Mouse (Mus musculus) heart, embryonic 13.5 days (tissue): ENCODE data around the gene Ddx19a. TPM values are rescaled to one million over a fixed set of nuclear protein-coding genes. Genes with fewer than 3 reads are reported as not detected.

Experiments used
- ATAC-seq: fragments of 200-750 bp; cut with Nextera tagmentation; 2 replicates; pipeline ENCODE4 v1.8.0; 2017; ENCODE audit warnings: moderate TSS enrichment; ENCODE audit not compliant: insufficient number of reproducible peaks, low FRiP score, low TSS enrichment; ENCODE audit errors: extremely low read depth
- H3K27ac ChIP-seq: fragments of 300-500 bp; sonication (generic); replicated peaks from 2 replicates; pipeline ENCODE4 v1.5.1; 2015; ENCODE audit warnings: moderate library complexity, mild to moderate bottlenecking, inconsistent platforms
- H3K27me3 ChIP-seq: fragments of 300-500 bp; sonication (generic); replicated peaks from 2 replicates; pipeline ENCODE4 v1.6.1; 2015; ENCODE audit warnings: mild to moderate bottlenecking, inconsistent platforms
- H3K36me3 ChIP-seq: fragments of 300-500 bp; sonication (generic); 2 replicates; pipeline ENCODE4 v1.6.1; 2015; ENCODE audit warnings: mild to moderate bottlenecking, inconsistent platforms
- H3K4me1 ChIP-seq: fragments of 300-500 bp; sonication (generic); 2 replicates; pipeline ENCODE4 v1.6.1; 2015; ENCODE audit warnings: inconsistent platforms
- H3K4me2 ChIP-seq: fragments of 300-500 bp; sonication (generic); 2 replicates; pipeline ENCODE4 v1.6.1; 2015; ENCODE audit warnings: inconsistent platforms, mild to moderate bottlenecking, moderate library complexity
- H3K4me3 ChIP-seq: fragments of 300-500 bp; sonication (generic); 2 replicates; pipeline ENCODE4 v1.5.1; 2015; ENCODE audit warnings: moderate library complexity, mild to moderate bottlenecking, inconsistent platforms
- H3K9ac ChIP-seq: fragments of 300-500 bp; sonication (generic); 2 replicates; pipeline ENCODE4 v1.6.1; 2015; ENCODE audit warnings: inconsistent platforms, mild to moderate bottlenecking, moderate library complexity
- H3K9me3 ChIP-seq: fragments of 300-500 bp; sonication (generic); 2 replicates; pipeline ENCODE4 v1.6.1; 2016; ENCODE audit warnings: inconsistent platforms
- WGBS: fragments of 180-500 bp; shearing (Covaris S2); methylation state at CpG from one replicate; pipeline ENCODE4 v1.1.7; 2015; ENCODE audit warnings: mixed read lengths; 5-methylcytosine and 5-hydroxymethylcytosine counted together
- polyA plus RNA-seq: library from polyadenylated mRNA; unstranded; fragments of >200 nt; fragmentation: Nextera tagmentation; extraction: Ambion mirVana; gene quantifications from 2 replicates; pipeline ENCODE4 v1.2.1, GENCODE M21; 2015

Ddx19a gene
- polyA plus RNA-seq, 1 experiment from 2014 or later, result 12.3 TPM

DNA sequence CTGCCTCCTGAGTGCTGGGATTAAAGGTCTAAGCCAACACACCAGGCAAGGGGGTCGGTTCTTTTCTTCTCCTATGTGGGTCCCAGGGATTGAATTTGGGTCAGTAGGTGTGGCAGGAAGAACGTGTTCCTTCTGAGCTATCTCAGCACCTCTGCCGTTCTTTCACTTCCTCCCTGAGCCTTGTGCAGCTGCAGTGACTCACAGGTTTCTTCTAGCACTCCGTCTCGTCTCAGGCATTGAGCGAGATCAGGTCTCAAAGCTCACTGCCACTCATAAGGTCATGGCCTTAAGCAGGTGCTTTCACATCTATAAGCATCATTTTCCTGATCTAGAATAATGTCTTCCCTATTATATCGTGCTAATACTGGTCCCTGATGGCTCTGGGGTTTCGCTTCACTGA lies 42.8 kb downstream of the Ddx19a start:
- no peak overlapping the region for H3K4me3 ChIP-seq
- WGBS, result 77% methylated on average over 8 of the region's 8 CpGs
- H3K36me3 ChIP-seq, result peaks cover 66% of the 10 kb centered on the region
- no peak overlapping the region for H3K4me2 ChIP-seq
- no peaks in the 10 kb centered on the region for H3K27me3 ChIP-seq
- no peaks in the 10 kb centered on the region; the same call in 1 of the 2 replicates for H3K4me1 ChIP-seq
- no peak for ATAC-seq
- H3K9me3 ChIP-seq, result no peaks in the 10 kb centered on the region
- no peak overlapping the region for H3K27ac ChIP-seq
- no peak overlapping the region for H3K9ac ChIP-seq

DNA sequence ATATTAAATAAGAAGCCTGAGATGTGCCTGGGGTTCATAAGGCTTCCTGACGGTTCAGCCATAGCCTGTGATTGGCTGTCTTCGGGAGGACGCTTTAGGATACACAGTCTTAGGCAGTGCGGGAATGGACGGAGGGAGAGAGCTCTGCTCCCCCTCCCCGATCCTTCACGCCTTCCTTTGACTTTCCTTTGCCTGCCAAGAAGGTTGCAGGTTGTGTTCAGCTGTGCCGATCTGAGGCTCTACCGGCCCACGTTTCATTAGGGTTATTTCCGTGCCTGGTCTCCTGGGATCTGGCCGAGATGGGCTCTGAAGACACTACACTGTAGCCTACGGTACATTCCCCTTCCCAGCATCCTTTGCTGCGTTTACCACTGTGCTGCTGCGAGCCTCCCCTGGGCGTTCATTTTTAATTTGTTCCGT lies 47.5 kb downstream of the Ddx19a start:
- H3K27me3 ChIP-seq, result no peaks in the 10 kb centered on the region
- peaks cover 21% of the 10 kb centered on the region for H3K4me1 ChIP-seq
- H3K9me3 ChIP-seq, result no peaks in the 10 kb centered on the region
- H3K27ac ChIP-seq, result no peak overlapping the region
- H3K4me2 ChIP-seq, result no peak overlapping the region
- peaks cover 34% of the 10 kb centered on the region for H3K36me3 ChIP-seq
- H3K4me3 ChIP-seq, result no peak overlapping the region
- ATAC-seq, result no peak
- 80% methylated on average over 17 of the region's 17 CpGs for WGBS
- no peak overlapping the region for H3K9ac ChIP-seq

DNA sequence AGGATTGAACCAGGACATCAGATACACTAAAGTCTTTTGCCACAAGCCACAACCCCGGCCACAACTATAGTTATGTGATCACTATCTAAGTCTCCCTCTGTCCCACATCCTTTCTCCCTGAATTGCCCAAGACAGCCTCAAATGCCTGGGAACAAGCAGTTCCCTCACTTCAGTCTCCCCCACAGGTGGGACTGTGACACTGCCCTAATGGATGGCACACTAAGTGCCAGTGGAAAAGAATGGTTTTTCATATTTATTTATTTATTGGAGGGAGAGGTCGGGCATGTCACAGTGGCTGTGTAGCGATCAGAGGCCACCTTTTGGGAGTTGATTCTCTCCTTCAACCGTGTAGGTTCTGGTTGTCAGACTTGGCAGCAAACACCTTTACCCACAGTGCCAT lies 51.9 kb downstream of the Ddx19a start:
- Histone ChIP-seq H3K36me3 (no peaks in the 10 kb centered on the region), H3K9ac (no peak overlapping the region), H3K4me3 (no peak overlapping the region), H3K27me3 (no peaks in the 10 kb centered on the region), H3K4me1 (peaks cover 62% of the 10 kb centered on the region), H3K27ac (no peak overlapping the region), H3K4me2 (no peak overlapping the region), H3K9me3 (no peaks in the 10 kb centered on the region)
- 61% methylated on average over 4 of the region's 4 CpGs for WGBS
- ATAC-seq, result no peak

DNA sequence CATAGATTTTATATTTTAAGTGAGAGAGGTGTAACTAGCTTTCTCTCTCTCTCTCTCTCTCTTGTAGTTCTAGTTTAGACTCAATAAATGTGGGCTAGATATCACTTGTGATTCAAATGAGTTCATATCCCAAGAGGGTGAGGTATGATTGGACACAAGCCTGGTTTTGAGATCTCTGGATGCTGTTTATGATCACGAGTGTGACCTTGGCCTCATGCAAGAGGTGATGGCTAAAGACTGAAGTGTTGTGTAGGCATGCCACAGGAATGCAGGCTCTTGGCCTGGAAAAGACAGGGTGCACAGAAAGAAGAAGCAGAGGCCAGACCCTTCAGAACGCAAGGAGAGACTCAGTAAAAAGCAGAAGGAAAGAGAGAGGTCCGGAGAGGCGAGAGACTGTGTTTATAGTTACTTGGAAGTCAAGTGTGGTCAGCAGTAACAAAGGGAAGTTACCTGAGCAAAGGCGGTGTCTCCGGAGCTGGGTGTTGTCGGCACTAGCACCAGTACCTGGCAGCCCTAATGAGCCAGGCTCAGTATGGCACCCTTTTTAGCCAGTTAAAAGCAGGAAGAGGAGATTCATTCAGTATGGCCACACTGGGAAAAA lies 53.2 kb downstream of the Ddx19a start:
- WGBS, result 76% methylated on average over 7 of the region's 7 CpGs
- Histone ChIP-seq H3K27me3 (no peaks in the 10 kb centered on the region), H3K4me2 (peak overlapping the region; percentile 28; the same call in 1 of the 2 replicates), H3K36me3 (no peaks in the 10 kb centered on the region), H3K4me1 (peaks cover 76% of the 10 kb centered on the region), H3K9me3 (no peaks in the 10 kb centered on the region), H3K9ac (peak overlapping the region; percentile 33; the same call in 1 of the 2 replicates), H3K4me3 (no peak overlapping the region), H3K27ac (peak overlapping the region; percentile 78)
- no peak for ATAC-seq

DNA sequence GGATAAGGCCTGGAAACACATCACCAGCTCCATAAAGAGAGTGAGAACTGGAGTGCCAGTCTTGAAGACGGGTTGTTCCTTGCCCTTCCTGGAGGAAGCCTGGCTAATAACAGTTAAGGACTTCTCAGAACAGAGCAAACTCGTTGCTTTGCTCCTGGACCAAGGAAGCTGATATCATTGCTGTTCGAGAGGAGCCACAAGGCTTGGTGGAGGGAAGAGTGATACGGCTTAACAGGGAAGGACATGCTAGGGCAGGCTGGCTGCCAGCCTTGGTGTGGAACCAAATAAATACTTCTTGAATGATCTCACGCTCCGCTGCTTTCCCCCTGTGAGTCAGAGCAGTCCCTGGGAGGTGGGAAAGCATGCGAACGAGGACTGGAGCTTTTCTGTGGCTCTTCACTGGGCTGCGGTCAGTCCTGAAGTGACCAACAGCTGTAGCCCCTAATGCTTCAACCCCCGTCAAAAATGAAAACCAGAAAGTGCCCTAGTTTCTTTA lies 56.1 kb downstream of the Ddx19a start:
- peak overlapping the region; percentile 45 for H3K4me2 ChIP-seq
- no peaks in the 10 kb centered on the region for H3K36me3 ChIP-seq
- H3K4me3 ChIP-seq, result no peak overlapping the region
- no peaks in the 10 kb centered on the region for H3K9me3 ChIP-seq
- H3K27me3 ChIP-seq, result no peaks in the 10 kb centered on the region
- peak; percentile 61; the same call in 1 of the 2 replicates for ATAC-seq
- peak overlapping the region; percentile 41 for H3K9ac ChIP-seq
- peak overlapping the region; percentile 94 for H3K27ac ChIP-seq
- peaks cover 85% of the 10 kb centered on the region for H3K4me1 ChIP-seq
- 19% methylated on average over 10 of the region's 10 CpGs for WGBS

DNA sequence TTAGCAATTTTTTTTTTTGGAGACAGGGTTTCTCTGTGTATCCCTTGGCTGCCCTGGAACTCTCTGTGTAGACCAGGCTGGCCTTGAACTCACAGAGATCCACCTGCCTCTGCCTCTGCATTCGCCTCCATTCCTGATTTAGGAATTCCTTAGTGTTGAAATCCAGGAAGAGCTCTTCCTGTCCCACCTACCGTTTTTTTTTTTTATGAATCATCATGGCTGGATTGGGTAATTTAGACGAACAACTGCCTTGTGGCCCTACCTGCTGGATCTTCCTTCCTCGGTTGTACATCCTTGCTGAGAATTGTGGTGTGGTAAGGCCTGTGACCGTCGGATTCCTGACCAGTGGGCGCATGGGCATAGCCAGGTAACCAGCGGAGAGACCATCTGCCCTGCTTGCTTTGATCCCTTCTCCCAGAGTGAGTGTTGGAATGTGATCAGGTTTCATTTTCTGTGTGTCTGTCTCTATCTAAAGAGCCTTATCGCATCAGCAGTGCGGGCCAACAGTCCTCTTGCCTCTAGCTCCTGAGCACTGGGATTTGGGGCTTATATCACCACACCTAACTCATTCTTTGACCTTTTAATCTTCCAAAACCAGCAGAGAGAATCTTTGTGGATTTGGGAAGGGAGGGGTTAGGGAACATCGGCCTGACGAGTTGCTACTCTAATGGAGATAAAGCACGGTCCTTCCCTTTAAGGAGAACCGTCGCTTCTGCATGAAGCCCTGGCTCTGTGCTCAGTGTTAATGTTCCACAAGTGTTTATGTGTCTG lies 56.7 kb downstream of the Ddx19a start:
- ATAC-seq, result no peak
- no peaks in the 10 kb centered on the region for H3K27me3 ChIP-seq
- H3K36me3 ChIP-seq, result no peaks in the 10 kb centered on the region
- H3K9ac ChIP-seq, result peak overlapping the region; percentile 41
- H3K9me3 ChIP-seq, result no peaks in the 10 kb centered on the region
- 52% methylated on average over 15 of the region's 15 CpGs for WGBS
- H3K4me1 ChIP-seq, result peaks cover 84% of the 10 kb centered on the region
- H3K27ac ChIP-seq, result peak overlapping the region; percentile 94
- H3K4me2 ChIP-seq, result peak overlapping the region; percentile 45
- H3K4me3 ChIP-seq, result no peak overlapping the region

DNA sequence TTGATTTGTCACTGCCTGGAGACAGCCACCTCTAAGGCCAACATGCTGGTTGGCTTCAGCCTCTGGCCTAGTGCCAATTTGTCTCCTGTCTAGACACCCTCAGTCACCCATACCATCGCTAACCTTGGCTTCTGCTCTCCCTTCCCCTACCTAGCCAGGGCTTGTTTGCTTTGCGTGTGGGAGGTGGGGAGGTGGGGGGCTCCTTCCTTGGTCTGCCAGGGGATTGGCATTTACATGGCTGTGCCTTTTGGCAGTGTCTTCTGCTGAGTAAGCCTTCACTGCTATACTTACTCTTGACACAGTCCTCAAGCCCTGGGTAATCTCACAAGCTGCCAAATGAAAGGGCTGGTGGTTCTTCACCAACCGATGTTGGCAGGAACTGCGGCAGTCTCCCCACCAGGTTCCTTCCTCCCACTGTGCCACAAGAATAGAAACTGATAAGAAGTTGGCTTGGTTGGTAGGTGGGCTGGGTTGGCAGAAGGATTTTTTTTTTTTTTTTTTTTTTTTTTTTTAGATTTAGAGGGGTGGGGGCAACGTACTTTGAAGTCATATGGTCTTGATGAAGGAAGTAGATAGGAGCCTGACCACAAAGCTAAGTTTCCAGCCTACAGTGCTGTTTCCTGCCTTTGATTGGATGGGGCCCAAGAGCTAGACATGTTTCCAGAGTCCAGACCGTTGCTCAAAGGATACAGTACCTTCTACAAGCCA lies 58.6 kb downstream of the Ddx19a start:
- Histone ChIP-seq H3K27me3 (no peaks in the 10 kb centered on the region), H3K4me1 (peaks cover 69% of the 10 kb centered on the region), H3K27ac (peak overlapping the region; percentile 79), H3K4me3 (no peak overlapping the region), H3K9me3 (no peaks in the 10 kb centered on the region), H3K9ac (no peak overlapping the region), H3K4me2 (peak overlapping the region; percentile 36), H3K36me3 (no peaks in the 10 kb centered on the region; the same call in 1 of the 2 replicates)
- ATAC-seq, result 0 out of 2 replicates have a peak, but pooled peaks have one; percentile 22
- 27% methylated on average over 6 of the region's 6 CpGs for WGBS

DNA sequence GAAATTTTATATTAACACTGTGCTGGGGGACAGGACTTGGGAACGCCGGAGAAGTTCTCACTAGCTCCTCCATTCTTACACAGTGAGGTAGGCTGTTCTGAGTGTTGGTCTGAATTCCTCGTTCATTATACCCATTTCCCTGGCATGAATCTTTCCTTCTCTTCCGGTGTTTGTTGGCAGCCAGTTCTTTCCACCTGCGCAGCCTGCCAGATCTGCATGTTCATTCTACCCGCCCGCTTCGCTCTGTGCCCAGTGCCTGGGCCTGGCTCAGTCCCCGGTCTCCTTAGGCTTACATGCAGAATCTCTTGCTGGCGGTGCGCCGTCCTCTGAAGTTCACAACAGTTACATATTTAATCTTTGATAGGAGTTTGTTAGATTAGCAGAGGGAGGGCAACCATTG lies 61.4 kb downstream of the Ddx19a start:
- ATAC-seq, result no peak
- H3K9me3 ChIP-seq, result no peaks in the 10 kb centered on the region
- H3K4me3 ChIP-seq, result no peak overlapping the region
- H3K9ac ChIP-seq, result no peak overlapping the region
- 90% methylated on average over 12 of the region's 12 CpGs for WGBS
- H3K4me1 ChIP-seq, result peaks cover 64% of the 10 kb centered on the region
- H3K27ac ChIP-seq, result no peak overlapping the region
- H3K4me2 ChIP-seq, result no peak overlapping the region
- H3K36me3 ChIP-seq, result no peaks in the 10 kb centered on the region; the same call in 1 of the 2 replicates
- H3K27me3 ChIP-seq, result no peaks in the 10 kb centered on the region

DNA sequence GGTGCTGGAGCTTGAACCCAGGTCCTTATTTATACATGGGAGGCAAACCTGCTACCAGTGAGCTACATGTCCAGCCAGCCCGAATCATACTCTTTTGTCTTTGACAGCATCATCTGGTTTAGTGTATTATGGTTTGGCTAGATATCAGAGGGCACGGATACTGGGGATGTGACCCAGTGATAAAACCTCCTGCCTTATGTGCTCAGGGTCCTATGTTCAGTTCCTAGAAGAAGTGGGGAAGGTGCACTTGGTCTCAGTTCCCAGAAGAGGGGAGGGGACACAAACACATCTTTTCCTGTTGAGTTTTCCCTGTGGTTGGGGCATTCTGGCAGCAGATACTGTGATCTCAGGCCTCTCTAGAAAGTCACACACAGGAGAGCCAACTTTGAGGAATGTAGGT lies 64.3 kb downstream of the Ddx19a start:
- H3K27ac ChIP-seq, result no peak overlapping the region
- no peak overlapping the region for H3K4me3 ChIP-seq
- 81% methylated on average over 2 of the region's 2 CpGs for WGBS
- H3K9me3 ChIP-seq, result no peaks in the 10 kb centered on the region
- H3K9ac ChIP-seq, result no peak overlapping the region
- no peaks in the 10 kb centered on the region for H3K27me3 ChIP-seq
- no peak for ATAC-seq
- H3K4me1 ChIP-seq, result peaks cover 57% of the 10 kb centered on the region
- H3K4me2 ChIP-seq, result no peak overlapping the region
- no peaks in the 10 kb centered on the region; the same call in 1 of the 2 replicates for H3K36me3 ChIP-seq

DNA sequence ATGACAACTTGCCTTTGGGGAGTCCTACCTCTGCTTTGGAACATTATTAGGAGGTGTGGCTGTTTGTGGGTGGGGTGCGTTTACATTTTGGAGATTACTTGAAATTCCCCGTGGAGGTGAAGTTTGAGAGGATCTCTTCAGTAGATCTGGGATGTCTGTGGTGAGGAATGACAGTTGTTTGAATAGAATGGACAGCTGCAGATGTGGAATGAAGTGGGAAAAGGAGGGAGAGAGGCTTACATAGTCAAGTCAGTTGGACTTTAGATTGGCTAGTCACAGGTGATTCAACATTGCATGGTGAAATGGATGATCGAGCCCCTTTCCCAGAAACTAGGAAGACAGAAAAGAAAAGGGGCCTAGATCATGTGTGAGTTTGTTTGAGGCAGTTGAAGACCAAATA lies 65.2 kb downstream of the Ddx19a start:
- no peak overlapping the region for H3K4me3 ChIP-seq
- no peaks in the 10 kb centered on the region for H3K27me3 ChIP-seq
- peaks cover 53% of the 10 kb centered on the region for H3K4me1 ChIP-seq
- H3K9me3 ChIP-seq, result no peaks in the 10 kb centered on the region
- no peak for ATAC-seq
- H3K36me3 ChIP-seq, result no peaks in the 10 kb centered on the region; the same call in 1 of the 2 replicates
- H3K4me2 ChIP-seq, result no peak overlapping the region
- H3K9ac ChIP-seq, result no peak overlapping the region
- 70% methylated on average over 3 of the region's 3 CpGs for WGBS
- no peak overlapping the region for H3K27ac ChIP-seq
